Mouse (Mus musculus): Measurements from ENCODE around the gene Oas1c.

GRCm38 (mm10) chr5:120751206-120751605 lies 61.1 kb downstream of the Oas1c start:
- TF ChIP-seq CTCF (IDR thresholded peaks at IDR 0.05; ENCODE audit: low read depth, low read length) (no peak), GATA1 (IDR thresholded peaks at IDR 0.05; ENCODE audit: borderline replicate concordance, low read length) (no peak), POLR2AphosphoS5 (IDR thresholded peaks at IDR 0.05; ENCODE audit: insufficient replicate concordance, low read depth, low read length) (no peak), GATA2 (IDR thresholded peaks at IDR 0.05; ENCODE audit: borderline replicate concordance, low read depth, low read length) (no peak)
